11 mouse cellular contexts compared by ENCODE assay signal in genomic region chr9:61319721-61320120, GRCm38 (mm10). TPM values are rescaled to one million over a fixed set of nuclear protein-coding genes. Genes with fewer than 3 reads are reported as not detected.
A peak's percentile ranks its signal among the peaks of the same experiment; 100 is the strongest.
DNase-seq lines count a peak whose midpoint lies in the region; ATAC-seq lines count a peak whose summit lies in the region.
"Had no signal": no experiment of that assay in that cellular context is flagged by ENCODE, and none has a peak within 500 bp of the region (broad histone marks: within the 10 kb centered on the region; RNA-seq: fewer than 3 reads in every experiment).

No protein-coding gene starts in this region.

- 0 out of 2 replicates have a peak, but pooled peaks cover 9% of the 10 kb centered on the region for H3K27me3 ChIP-seq in kidney, embryonic 14.5 days (ENCODE audit: control insufficient read depth, insufficient read depth, low read length)
- H3K27me3 ChIP-seq in embryonic facial prominence, embryonic 10.5 days (replicated peaks; ENCODE audit: low read depth, poor library complexity, severe bottlenecking), result peaks cover 80% of the 10 kb centered on the region
- 0 out of 2 replicates have a peak, but pooled peaks cover 7% of the 10 kb centered on the region for H3K27me3 ChIP-seq in midbrain, embryonic 15.5 days (replicated peaks)

- H3K36me3 ChIP-seq in kidney, embryonic 14.5 days (ENCODE audit: control insufficient read depth, insufficient read depth, low read length), result no peaks in the 10 kb centered on the region
- H3K36me3 ChIP-seq in embryonic facial prominence, embryonic 10.5 days (replicated peaks), result no peaks in the 10 kb centered on the region
- H3K36me3 ChIP-seq in midbrain, embryonic 15.5 days (replicated peaks), result no peaks in the 10 kb centered on the region

- H3K4me3 ChIP-seq in kidney, embryonic 14.5 days (ENCODE audit: low read length), result no peak overlapping the region
- no peak overlapping the region for H3K4me3 ChIP-seq in embryonic facial prominence, embryonic 10.5 days
- no peak overlapping the region for H3K4me3 ChIP-seq in midbrain, embryonic 15.5 days

- ATAC-seq in cerebellum, adult (ENCODE audit: insufficient number of reproducible peaks, low FRiP score, low TSS enrichment), result no peak
- no peak for ATAC-seq in kidney, embryonic 14.5 days (ENCODE audit: low FRiP score, low TSS enrichment)
- ATAC-seq in midbrain, embryonic 15.5 days (replicated peaks), result no peak
- no peak for ATAC-seq in megakaryocyte progenitor cell, adult 5-6 weeks (replicated peaks; ENCODE audit: poor library complexity)
- ATAC-seq: activated CD4-positive, CD25-positive, alpha-beta regulatory T cell, adult 4 months had no signal

- no peaks in the 10 kb centered on the region for H3K9me3 ChIP-seq in kidney, embryonic 14.5 days (ENCODE audit: control insufficient read depth, low read length)
- H3K9me3 ChIP-seq in embryonic facial prominence, embryonic 10.5 days, result no peaks in the 10 kb centered on the region
- no peaks in the 10 kb centered on the region for H3K9me3 ChIP-seq in midbrain, embryonic 15.5 days

- H3K27ac ChIP-seq in kidney, embryonic 14.5 days (ENCODE audit: low read depth, low read length), result no peak overlapping the region
- H3K27ac ChIP-seq in embryonic facial prominence, embryonic 10.5 days (replicated peaks), result 0 out of 2 replicates have a peak overlapping the region, but pooled peaks have one; percentile 0
- H3K27ac ChIP-seq in midbrain, embryonic 15.5 days, result no peak overlapping the region

- H3K9ac ChIP-seq in kidney, embryonic 14.5 days (ENCODE audit: low read depth, low read length), result no peak overlapping the region
- no peak overlapping the region for H3K9ac ChIP-seq in midbrain, embryonic 15.5 days

- peak; percentile 30 to 42 for DNase-seq in cerebellum, adult 18-20 months
- DNase-seq in kidney, adult 11 months, result peak; percentile 68
- DNase-seq in Muller cell, postnatal 12 days (ENCODE audit: inconsistent ontology term), result peak; percentile 71
- DNase-seq in embryonic facial prominence, embryonic 10.5 days (ENCODE audit: low spot score), result no peak
- DNase-seq: lung, adult 2 months had no signal

- WGBS in kidney, embryonic 14.5 days, result 69% methylated on average over 6 of the region's 6 CpGs
- 52% methylated on average over 6 of the region's 6 CpGs for WGBS in embryonic facial prominence, embryonic 10.5 days
- 48% methylated on average over 6 of the region's 6 CpGs for WGBS in midbrain, embryonic 15.5 days

- H3K4me2 ChIP-seq in kidney, embryonic 14.5 days (replicated peaks; ENCODE audit: low read depth, low read length), result no peak overlapping the region
- no peak overlapping the region for H3K4me2 ChIP-seq in midbrain, embryonic 15.5 days
- H3K4me2 ChIP-seq: midbrain, embryonic 11.5 days had no signal

- peaks cover 31% of the 10 kb centered on the region for H3K4me1 ChIP-seq in kidney, embryonic 14.5 days (ENCODE audit: control insufficient read depth, insufficient read depth, low read length)
- H3K4me1 ChIP-seq in embryonic facial prominence, embryonic 10.5 days, result peaks cover 46% of the 10 kb centered on the region
- H3K4me1 ChIP-seq in midbrain, embryonic 15.5 days, result peaks cover 31% of the 10 kb centered on the region

RNA-seq across cellular contexts. Expression of gene Tle3, which starts 52.4 kb away (rescaled TPM):
- polyA plus RNA-seq in kidney, embryonic 14.5 days (2014; fragmentation: Nextera tagmentation; extraction: Ambion mirVana), result 29.6 and 33.7 TPM in 2 replicates
- polyA plus RNA-seq in embryonic facial prominence, embryonic 10.5 days (2016; fragmentation: Nextera tagmentation; extraction: Ambion mirVana), result 50.3 and 51.9 TPM in 2 replicates
- polyA plus RNA-seq in midbrain, embryonic 15.5 days (2015; fragmentation: Nextera tagmentation; extraction: Ambion mirVana), result 34.9 and 39.1 TPM in 2 replicates
- total RNA-seq in megakaryocyte progenitor cell, adult 5-6 weeks (2015), result 65.2 and 66.2 TPM in 2 replicates
- 48.0 and 50.5 TPM in 2 replicates for total RNA-seq in megakaryocyte progenitor cell, adult 5-6 weeks (2017)
